Comparison of ENCODE assay signal across 11 mouse cellular contexts in the genomic region with DNA sequence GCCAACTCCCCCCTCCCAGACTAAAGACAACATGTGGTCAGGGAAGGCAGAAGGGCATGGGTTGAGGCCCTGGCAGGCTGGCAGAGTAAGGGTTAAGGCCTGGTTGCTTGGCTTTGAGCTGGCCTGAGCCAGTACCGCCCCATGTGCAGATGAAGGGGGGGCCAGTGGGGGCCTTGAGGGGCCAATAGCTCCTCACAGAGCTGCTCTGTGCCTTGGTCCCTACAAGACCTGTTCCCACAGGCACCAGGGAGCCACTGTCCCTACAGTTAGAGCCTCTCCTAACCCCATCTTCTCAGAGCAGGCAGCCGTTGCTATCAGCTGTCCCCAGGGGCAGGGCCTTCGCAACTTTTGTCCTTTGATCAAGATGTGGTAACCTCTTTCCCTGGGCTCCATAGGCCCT. TPM values are rescaled to one million over a fixed set of nuclear protein-coding genes. Genes with fewer than 3 reads are reported as not detected.
DNase-seq lines count a peak whose midpoint lies in the region; ATAC-seq and TF ChIP-seq lines count a peak whose summit lies in the region.
"Had no signal": no experiment of that assay in that cellular context is flagged by ENCODE, and none has a peak within 500 bp of the region (broad histone marks: within the 10 kb centered on the region; RNA-seq: fewer than 3 reads in every experiment).

No protein-coding gene starts in this region.

- H3K9me3 ChIP-seq in embryonic facial prominence, embryonic 14.5 days (ENCODE audit: control insufficient read depth, low read length), result no peaks in the 10 kb centered on the region
- no peaks in the 10 kb centered on the region for H3K9me3 ChIP-seq in hindbrain, embryonic 16.5 days (ENCODE audit: control insufficient read depth, low read length)
- H3K9me3 ChIP-seq in neural tube, embryonic 11.5 days (ENCODE audit: control insufficient read depth, low read length), result no peaks in the 10 kb centered on the region
- no peaks in the 10 kb centered on the region for H3K9me3 ChIP-seq in intestine, postnatal 0 days (ENCODE audit: control insufficient read depth)
- H3K9me3 ChIP-seq in heart, embryonic 12.5 days (replicated peaks), result no peaks in the 10 kb centered on the region
- H3K9me3 ChIP-seq: embryonic facial prominence, embryonic 12.5 days; megakaryocyte, embryonic 14.5 days had no signal

- no peaks in the 10 kb centered on the region for H3K36me3 ChIP-seq in embryonic facial prominence, embryonic 14.5 days (ENCODE audit: control insufficient read depth, insufficient read depth, low read length)
- H3K36me3 ChIP-seq in hindbrain, embryonic 16.5 days (ENCODE audit: control insufficient read depth, insufficient read depth, low read length), result no peaks in the 10 kb centered on the region
- H3K36me3 ChIP-seq in neural tube, embryonic 11.5 days (ENCODE audit: control insufficient read depth, insufficient read depth, low read length), result no peaks in the 10 kb centered on the region
- no peaks in the 10 kb centered on the region for H3K36me3 ChIP-seq in intestine, postnatal 0 days (ENCODE audit: control insufficient read depth, insufficient read depth)
- no peaks in the 10 kb centered on the region for H3K36me3 ChIP-seq in heart, embryonic 12.5 days
- H3K36me3 ChIP-seq: embryonic facial prominence, embryonic 12.5 days had no signal

- intact Hi-C loops in left cerebral cortex, adult 2 months (cut with DNase I), result no loop called here
- intact Hi-C loops in left cerebral cortex, postnatal 36 days (cut with DNase I), result no loop called here

- no peaks in the 10 kb centered on the region for H3K27me3 ChIP-seq in embryonic facial prominence, embryonic 14.5 days (replicated peaks; ENCODE audit: control insufficient read depth, insufficient read depth, low read length)
- H3K27me3 ChIP-seq in hindbrain, embryonic 16.5 days (replicated peaks; ENCODE audit: control insufficient read depth, insufficient read depth, low read length), result no peaks in the 10 kb centered on the region
- H3K27me3 ChIP-seq in neural tube, embryonic 11.5 days (ENCODE audit: control insufficient read depth, insufficient read depth, low read length), result no peaks in the 10 kb centered on the region
- no peaks in the 10 kb centered on the region for H3K27me3 ChIP-seq in intestine, postnatal 0 days (replicated peaks; ENCODE audit: control insufficient read depth, insufficient read depth, low read length)
- no peaks in the 10 kb centered on the region; the same call in 1 of the 2 replicates for H3K27me3 ChIP-seq in heart, embryonic 12.5 days (replicated peaks)
- H3K27me3 ChIP-seq: embryonic facial prominence, embryonic 12.5 days had no signal

- no peak overlapping the region for H3K9ac ChIP-seq in embryonic facial prominence, embryonic 14.5 days (ENCODE audit: low read depth, low read length)
- H3K9ac ChIP-seq in hindbrain, embryonic 16.5 days (ENCODE audit: low read depth, low read length), result no peak overlapping the region
- peak overlapping the region; percentile 22; the same call in 1 of the 2 replicates for H3K9ac ChIP-seq in neural tube, embryonic 11.5 days (ENCODE audit: low read length)
- no peak overlapping the region for H3K9ac ChIP-seq in intestine, postnatal 0 days (ENCODE audit: low read depth, low read length)
- no peak overlapping the region for H3K9ac ChIP-seq in heart, embryonic 12.5 days
- H3K9ac ChIP-seq: embryonic facial prominence, embryonic 12.5 days had no signal

- no peak for TF ChIP-seq CTCF in left cerebral cortex, adult 2 months (IDR thresholded peaks at IDR 0.05)
- TF ChIP-seq CTCF in intestine, postnatal 0 days (IDR thresholded peaks at IDR 0.05; ENCODE audit: low read depth), result no peak

- WGBS in embryonic facial prominence, embryonic 14.5 days, result 3% methylated on average over 3 of the region's 3 CpGs
- WGBS in hindbrain, embryonic 16.5 days, result 7% methylated on average over 3 of the region's 3 CpGs
- 17% methylated on average over 2 of the region's 3 CpGs for WGBS in neural tube, embryonic 11.5 days
- 19% methylated on average over 3 of the region's 3 CpGs for WGBS in intestine, postnatal 0 days
- 17% methylated on average over 3 of the region's 3 CpGs for WGBS in heart, embryonic 12.5 days

- DNase-seq in left cerebral cortex, adult 2 months (ENCODE audit: extremely low spot score in 1 of 2, low spot score in 2 of 2), result peak in 1 of 2 experiments; percentile 46
- DNase-seq in left cerebral cortex, postnatal 36 days (ENCODE audit: low spot score in 2 of 2), result no peak
- no peak for DNase-seq in embryonic facial prominence, embryonic 14.5 days (ENCODE audit: low spot score)
- DNase-seq in neural tube, embryonic 11.5 days (ENCODE audit: low spot score), result peak; percentile 32
- DNase-seq in thymus, postnatal 25 days, result no peak

- H3K27ac ChIP-seq in left cerebral cortex, adult 2 months, result peak overlapping the region; percentile 78
- no peak overlapping the region for H3K27ac ChIP-seq in embryonic facial prominence, embryonic 14.5 days (replicated peaks; ENCODE audit: low read depth, low read length)
- H3K27ac ChIP-seq in hindbrain, embryonic 16.5 days (ENCODE audit: low read depth, low read length), result no peak overlapping the region
- no peak overlapping the region for H3K27ac ChIP-seq in neural tube, embryonic 11.5 days (ENCODE audit: low read depth, low read length)
- H3K27ac ChIP-seq in intestine, postnatal 0 days (ENCODE audit: low read depth, low read length), result no peak overlapping the region
- H3K27ac ChIP-seq in heart, embryonic 12.5 days (ENCODE audit: poor library complexity, severe bottlenecking), result no peak overlapping the region
- H3K27ac ChIP-seq: embryonic facial prominence, embryonic 12.5 days had no signal

- peak; percentile 24; the same call in 1 of the 2 replicates for ATAC-seq in embryonic facial prominence, embryonic 14.5 days (ENCODE audit: low read depth)
- ATAC-seq in hindbrain, embryonic 16.5 days, result peak; percentile 77
- no peak for ATAC-seq in neural tube, embryonic 11.5 days (ENCODE audit: insufficient read depth, low FRiP score, low TSS enrichment)
- ATAC-seq in intestine, postnatal 0 days, result no peak
- no peak for ATAC-seq in heart, embryonic 12.5 days (ENCODE audit: insufficient number of reproducible peaks, low FRiP score)

- no peaks in the 10 kb centered on the region for H3K4me1 ChIP-seq in embryonic facial prominence, embryonic 14.5 days (ENCODE audit: control insufficient read depth, insufficient read depth, low read length)
- peaks cover 16% of the 10 kb centered on the region for H3K4me1 ChIP-seq in hindbrain, embryonic 16.5 days (ENCODE audit: control insufficient read depth, insufficient read depth, low read depth, low read length)
- H3K4me1 ChIP-seq in neural tube, embryonic 11.5 days (ENCODE audit: control insufficient read depth, insufficient read depth, low read length), result peaks cover 27% of the 10 kb centered on the region
- H3K4me1 ChIP-seq in intestine, postnatal 0 days (replicated peaks; ENCODE audit: control insufficient read depth, insufficient read depth, low read length), result no peaks in the 10 kb centered on the region
- H3K4me1 ChIP-seq in heart, embryonic 12.5 days (replicated peaks), result peaks cover 37% of the 10 kb centered on the region

- peak overlapping the region; percentile 28 for H3K4me3 ChIP-seq in left cerebral cortex, adult 2 months
- no peak overlapping the region for H3K4me3 ChIP-seq in embryonic facial prominence, embryonic 14.5 days (ENCODE audit: low read depth, low read length)
- H3K4me3 ChIP-seq in hindbrain, embryonic 16.5 days (ENCODE audit: low read length), result no peak overlapping the region
- no peak overlapping the region for H3K4me3 ChIP-seq in neural tube, embryonic 11.5 days (ENCODE audit: low read depth, low read length)
- no peak overlapping the region for H3K4me3 ChIP-seq in intestine, postnatal 0 days (ENCODE audit: low read depth, low read length)
- no peak overlapping the region for H3K4me3 ChIP-seq in heart, embryonic 12.5 days
- H3K4me3 ChIP-seq: embryonic facial prominence, embryonic 12.5 days; megakaryocyte, embryonic 14.5 days had no signal

- no peak overlapping the region for H3K4me2 ChIP-seq in embryonic facial prominence, embryonic 14.5 days (ENCODE audit: low read depth, low read length)
- no peak overlapping the region for H3K4me2 ChIP-seq in hindbrain, embryonic 16.5 days (ENCODE audit: low read length)
- H3K4me2 ChIP-seq in neural tube, embryonic 11.5 days (ENCODE audit: low read depth), result no peak overlapping the region
- H3K4me2 ChIP-seq in intestine, postnatal 0 days (replicated peaks; ENCODE audit: low read depth), result no peak overlapping the region
- no peak overlapping the region for H3K4me2 ChIP-seq in heart, embryonic 12.5 days
- H3K4me2 ChIP-seq: embryonic facial prominence, embryonic 12.5 days had no signal

RNA-seq across cellular contexts. Expression of a gene that starts 11.1 kb away (rescaled TPM):
- total RNA-seq in left cerebral cortex, adult 2 months (2021), result 100 to 1,000 TPM; 200 to 201 TPM
- 100 to 1,000 TPM; 201 to 207 TPM for total RNA-seq in left cerebral cortex, postnatal 36 days (2021)
- 2.3 and 3.2 TPM in 2 replicates for polyA plus RNA-seq in embryonic facial prominence, embryonic 14.5 days (2014; fragmentation: Nextera tagmentation; extraction: Ambion mirVana)
- 49.8 and 52.6 TPM in 2 replicates for polyA plus RNA-seq in hindbrain, embryonic 16.5 days (2015; fragmentation: Nextera tagmentation; extraction: Ambion mirVana)
- polyA plus RNA-seq in neural tube, embryonic 11.5 days (2014; fragmentation: Nextera tagmentation; extraction: Ambion mirVana), result 16.6 and 17.7 TPM in 2 replicates
- 1.2 and 1.3 TPM in 2 replicates for polyA plus RNA-seq in intestine, postnatal 0 days (2015; fragmentation: Nextera tagmentation; extraction: Ambion mirVana)
- 0.40 and 0.55 TPM in 2 replicates for polyA plus RNA-seq in heart, embryonic 12.5 days (2016; fragmentation: Nextera tagmentation; extraction: Ambion mirVana)

RNA-seq across cellular contexts. Expression of a gene that starts 47.7 kb away (rescaled TPM):
- not detected for total RNA-seq in left cerebral cortex, adult 2 months (2021)
- not detected for total RNA-seq in left cerebral cortex, postnatal 36 days (2021)
- polyA plus RNA-seq in embryonic facial prominence, embryonic 14.5 days (2014; fragmentation: Nextera tagmentation; extraction: Ambion mirVana), result not detected in 2 replicates
- polyA plus RNA-seq in hindbrain, embryonic 16.5 days (2015; fragmentation: Nextera tagmentation; extraction: Ambion mirVana), result not detected in 2 replicates
- polyA plus RNA-seq in neural tube, embryonic 11.5 days (2014; fragmentation: Nextera tagmentation; extraction: Ambion mirVana), result not detected in 2 replicates
- polyA plus RNA-seq in intestine, postnatal 0 days (2015; fragmentation: Nextera tagmentation; extraction: Ambion mirVana), result not detected in 2 replicates
- polyA plus RNA-seq in heart, embryonic 12.5 days (2016; fragmentation: Nextera tagmentation; extraction: Ambion mirVana), result not detected in 2 replicates
- polyA plus RNA-seq: embryonic facial prominence, embryonic 12.5 days; stomach, embryonic 16.5 days had no signal

RNA-seq across cellular contexts. Expression of a gene that starts 55.7 kb away (rescaled TPM):
- total RNA-seq in left cerebral cortex, adult 2 months (2021), result not detected
- total RNA-seq in left cerebral cortex, postnatal 36 days (2021), result not detected
- polyA plus RNA-seq in embryonic facial prominence, embryonic 14.5 days (2014; fragmentation: Nextera tagmentation; extraction: Ambion mirVana), result not detected in 2 replicates
- polyA plus RNA-seq in hindbrain, embryonic 16.5 days (2015; fragmentation: Nextera tagmentation; extraction: Ambion mirVana), result not detected in 2 replicates
- not detected in 2 replicates for polyA plus RNA-seq in neural tube, embryonic 11.5 days (2014; fragmentation: Nextera tagmentation; extraction: Ambion mirVana)
- polyA plus RNA-seq in intestine, postnatal 0 days (2015; fragmentation: Nextera tagmentation; extraction: Ambion mirVana), result not detected in 2 replicates
- polyA plus RNA-seq in heart, embryonic 12.5 days (2016; fragmentation: Nextera tagmentation; extraction: Ambion mirVana), result not detected in 2 replicates
- polyA plus RNA-seq: embryonic facial prominence, embryonic 12.5 days; stomach, embryonic 16.5 days had no signal

Comparison
In these comparisons a context has a peak if more than half of its experiments do, and no peak if none do; other contexts are left out.
1. ATAC-seq: peak in embryonic facial prominence, embryonic 14.5 days (single experiment) and hindbrain, embryonic 16.5 days (single experiment); none in neural tube, embryonic 11.5 days (single experiment), intestine, postnatal 0 days (single experiment) and heart, embryonic 12.5 days (single experiment).